Mouse (Mus musculus) lung, embryonic 15.5 days (tissue): ENCODE measurements around the gene Tdrd3. TPM values are rescaled to one million over a fixed set of nuclear protein-coding genes. Genes with fewer than 3 reads are reported as not detected.

ENCODE experiments used
- ATAC-seq: fragments of 200-750 bp; cut with Nextera tagmentation; 2 replicates; pipeline ENCODE4 v1.8.0; 2017; ENCODE audit warnings: moderate number of reproducible peaks, borderline replicate concordance; ENCODE audit not compliant: low FRiP score, low TSS enrichment; ENCODE audit errors: extremely low read depth
- H3K27ac ChIP-seq: fragments of 300-500 bp; sonication (generic); 2 replicates; pipeline ENCODE4 v1.5.1; 2015; ENCODE audit warnings: moderate library complexity, mild to moderate bottlenecking, inconsistent platforms
- H3K27me3 ChIP-seq: fragments of 300-500 bp; sonication (generic); 2 replicates; pipeline ENCODE4 v1.6.1; 2015; ENCODE audit warnings: inconsistent platforms
- H3K36me3 ChIP-seq: fragments of 300-500 bp; sonication (generic); 2 replicates; pipeline ENCODE4 v1.6.1; 2015; ENCODE audit warnings: inconsistent platforms
- H3K4me1 ChIP-seq: fragments of 300-500 bp; sonication (generic); 2 replicates; pipeline ENCODE4 v1.6.1; 2015; ENCODE audit warnings: inconsistent platforms
- H3K4me2 ChIP-seq: fragments of 300-500 bp; sonication (generic); 2 replicates; pipeline ENCODE4 v1.6.1; 2015; ENCODE audit warnings: inconsistent platforms, mild to moderate bottlenecking, moderate library complexity
- H3K4me3 ChIP-seq: fragments of 300-500 bp; sonication (generic); 2 replicates; pipeline ENCODE4 v1.5.1; 2015; ENCODE audit warnings: mild to moderate bottlenecking, inconsistent platforms
- H3K9ac ChIP-seq: fragments of 300-500 bp; sonication (generic); 2 replicates; pipeline ENCODE4 v1.6.1; 2015; ENCODE audit warnings: inconsistent platforms
- H3K9me3 ChIP-seq: fragments of 300-500 bp; sonication (generic); 2 replicates; pipeline ENCODE4 v1.6.1; 2016; ENCODE audit warnings: inconsistent platforms
- WGBS: fragments of 180-500 bp; shearing (Covaris S2); methylation state at CpG from one replicate; pipeline ENCODE4 v1.1.7; 2015; 5-methylcytosine and 5-hydroxymethylcytosine counted together
- polyA plus RNA-seq: library from polyadenylated mRNA; unstranded; fragments of >200 nt; fragmentation: Nextera tagmentation; extraction: Ambion mirVana; gene quantifications from 2 replicates; pipeline ENCODE4 v1.2.1, GENCODE M21; 2015

Gene Tdrd3
- polyA plus RNA-seq, 1 experiment from 2014 or later = 29.2 TPM

- no peak overlapping the region for H3K4me2 ChIP-seq
- no peak overlapping the region for H3K4me3 ChIP-seq
- H3K27ac ChIP-seq = no peak overlapping the region
- H3K4me1 ChIP-seq = peaks cover 19% of the 10 kb centered on the region
- H3K9me3 ChIP-seq = no peaks in the 10 kb centered on the region
- H3K36me3 ChIP-seq = peaks cover 3% of the 10 kb centered on the region; the same call in 1 of the 2 replicates
- 87% methylated on average over 3 of the region's 3 CpGs for WGBS
- H3K27me3 ChIP-seq = no peaks in the 10 kb centered on the region
- no peak overlapping the region for H3K9ac ChIP-seq
- ATAC-seq = no peak
Measured at GRCm38 (mm10) chr14:87422432-87422831, 6.0 kb downstream of the Tdrd3 start.

- ATAC-seq = no peak
- Histone ChIP-seq H3K9me3 (no peaks in the 10 kb centered on the region), H3K36me3 (no peaks in the 10 kb centered on the region), H3K9ac (no peak overlapping the region), H3K27me3 (no peaks in the 10 kb centered on the region), H3K4me3 (no peak overlapping the region), H3K27ac (no peak overlapping the region), H3K4me1 (peaks cover 5% of the 10 kb centered on the region), H3K4me2 (no peak overlapping the region)
- 47% methylated on average over 7 of the region's 7 CpGs for WGBS
Measured at GRCm38 (mm10) chr14:87426297-87426922, 10.0 kb downstream of the Tdrd3 start.

DNA sequence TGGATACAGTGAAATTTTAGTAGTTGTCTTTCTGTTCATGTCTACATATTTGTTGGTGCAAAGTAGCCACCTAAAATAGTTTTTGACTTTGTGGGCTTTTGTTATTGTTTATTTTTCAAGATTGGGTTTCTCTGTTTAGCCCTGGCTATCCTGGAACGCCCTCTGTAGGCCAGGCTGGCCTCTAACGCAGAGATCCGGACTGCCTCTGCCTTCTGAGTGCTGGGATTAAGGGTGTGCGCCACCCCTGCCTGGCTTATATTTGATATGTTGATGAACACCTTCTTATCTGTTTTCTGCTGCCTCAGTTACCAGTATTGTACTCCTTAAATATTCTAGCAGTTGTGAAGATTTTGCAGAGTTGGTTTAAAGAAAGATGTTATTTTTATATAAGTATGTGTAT is 10.6 kb downstream of the Tdrd3 start:
- Histone ChIP-seq H3K9me3 (no peaks in the 10 kb centered on the region), H3K27ac (no peak overlapping the region), H3K27me3 (no peaks in the 10 kb centered on the region), H3K36me3 (no peaks in the 10 kb centered on the region), H3K9ac (no peak overlapping the region), H3K4me3 (no peak overlapping the region), H3K4me2 (no peak overlapping the region), H3K4me1 (peaks cover 5% of the 10 kb centered on the region)
- ATAC-seq = no peak
- WGBS = 90% methylated on average over 4 of the region's 4 CpGs

- Histone ChIP-seq H3K4me1 (peaks cover 5% of the 10 kb centered on the region), H3K27ac (no peak overlapping the region), H3K9ac (no peak overlapping the region), H3K36me3 (no peaks in the 10 kb centered on the region), H3K4me3 (no peak overlapping the region), H3K27me3 (no peaks in the 10 kb centered on the region), H3K9me3 (no peaks in the 10 kb centered on the region), H3K4me2 (no peak overlapping the region)
- ATAC-seq = no peak
- WGBS = 88% methylated on average over 5 of the region's 5 CpGs
Measured at GRCm38 (mm10) chr14:87427659-87428289, 11.3 kb downstream of the Tdrd3 start.

- no peak overlapping the region for H3K27ac ChIP-seq
- no peak for ATAC-seq
- H3K9me3 ChIP-seq = no peaks in the 10 kb centered on the region
- H3K4me3 ChIP-seq = no peak overlapping the region
- H3K4me1 ChIP-seq = 0 out of 2 replicates have a peak, but pooled peaks cover 2% of the 10 kb centered on the region
- no peak overlapping the region for H3K9ac ChIP-seq
- WGBS = 67% methylated on average over 5 of the region's 5 CpGs
- H3K4me2 ChIP-seq = no peak overlapping the region
- H3K36me3 ChIP-seq = peaks cover 7% of the 10 kb centered on the region; the same call in 1 of the 2 replicates
- no peaks in the 10 kb centered on the region for H3K27me3 ChIP-seq
Measured at GRCm38 (mm10) chr14:87433390-87433915, 17.0 kb downstream of the Tdrd3 start.

DNA sequence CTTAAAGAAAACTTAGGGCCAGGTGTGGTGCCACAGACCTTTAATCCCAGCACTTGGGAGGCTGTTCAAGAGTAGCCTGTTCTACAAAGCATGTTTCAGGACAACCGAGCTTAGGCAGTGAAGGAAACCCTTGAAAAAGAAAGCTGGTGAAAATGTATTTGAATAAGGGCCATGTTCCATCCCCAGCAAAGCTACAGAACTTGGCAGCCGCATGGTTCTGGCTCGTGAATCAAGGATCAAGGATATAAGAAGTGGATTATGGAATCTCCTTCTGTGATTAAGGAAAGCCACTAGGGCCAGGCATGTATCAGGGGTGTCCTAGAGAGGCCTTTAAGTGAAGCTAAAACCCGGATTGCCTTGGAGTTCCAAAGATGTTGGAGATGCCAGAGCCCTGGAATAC is 18.9 kb downstream of the Tdrd3 start:
- H3K9me3 ChIP-seq = no peaks in the 10 kb centered on the region
- ATAC-seq = no peak
- no peak overlapping the region for H3K4me2 ChIP-seq
- H3K36me3 ChIP-seq = peaks cover 7% of the 10 kb centered on the region; the same call in 1 of the 2 replicates
- no peaks in the 10 kb centered on the region for H3K27me3 ChIP-seq
- WGBS = 79% methylated on average over 4 of the region's 4 CpGs
- H3K27ac ChIP-seq = no peak overlapping the region
- no peak overlapping the region for H3K4me3 ChIP-seq
- 0 out of 2 replicates have a peak, but pooled peaks cover 3% of the 10 kb centered on the region for H3K4me1 ChIP-seq
- no peak overlapping the region for H3K9ac ChIP-seq

GRCm38 (mm10) chr14:87439721-87440120 is 23.3 kb downstream of the Tdrd3 start:
- Histone ChIP-seq H3K4me3 (no peak overlapping the region), H3K9me3 (no peaks in the 10 kb centered on the region), H3K27ac (no peak overlapping the region), H3K36me3 (peaks cover 7% of the 10 kb centered on the region; the same call in 1 of the 2 replicates), H3K4me2 (no peak overlapping the region), H3K4me1 (0 out of 2 replicates have a peak, but pooled peaks cover 3% of the 10 kb centered on the region), H3K27me3 (no peaks in the 10 kb centered on the region), H3K9ac (no peak overlapping the region)
- WGBS = 6% methylated on average over 2 of the region's 2 CpGs
- peak; percentile 39; the same call in 1 of the 2 replicates for ATAC-seq

DNA sequence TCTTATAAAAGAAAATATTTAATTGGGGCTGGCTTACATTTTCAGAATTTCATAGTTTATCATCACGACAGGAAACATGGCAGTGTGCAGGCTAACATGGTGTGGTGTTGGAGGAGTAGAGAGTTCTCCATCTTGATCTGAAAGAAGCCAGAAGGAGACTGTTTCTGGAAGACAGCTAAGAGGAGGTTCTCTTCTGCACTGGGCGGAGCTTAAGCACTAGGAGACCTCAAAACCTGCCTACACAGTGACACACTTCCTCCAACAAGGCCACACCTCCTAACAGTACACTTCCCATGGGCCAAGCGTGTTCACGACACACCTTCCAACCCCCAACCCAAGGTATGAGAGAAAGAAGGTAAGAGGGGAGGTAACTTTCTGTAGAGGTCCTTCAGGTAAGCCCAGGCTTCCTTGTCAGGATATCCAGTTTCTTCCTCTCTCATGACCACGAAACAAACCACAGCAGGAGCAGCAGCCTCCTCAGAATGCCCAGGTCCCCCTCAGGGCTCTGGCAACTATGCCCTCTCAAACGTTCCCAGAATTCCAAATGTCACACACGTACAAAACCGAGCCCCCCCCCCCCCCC is 30.0 kb downstream of the Tdrd3 start:
- Histone ChIP-seq H3K4me2 (no peak overlapping the region), H3K4me1 (no peaks in the 10 kb centered on the region), H3K9ac (no peak overlapping the region), H3K9me3 (no peaks in the 10 kb centered on the region), H3K27me3 (no peaks in the 10 kb centered on the region), H3K27ac (no peak overlapping the region), H3K4me3 (no peak overlapping the region), H3K36me3 (peaks cover 3% of the 10 kb centered on the region; the same call in 1 of the 2 replicates)
- WGBS = 73% methylated on average over 8 of the region's 8 CpGs
- ATAC-seq = no peak

DNA sequence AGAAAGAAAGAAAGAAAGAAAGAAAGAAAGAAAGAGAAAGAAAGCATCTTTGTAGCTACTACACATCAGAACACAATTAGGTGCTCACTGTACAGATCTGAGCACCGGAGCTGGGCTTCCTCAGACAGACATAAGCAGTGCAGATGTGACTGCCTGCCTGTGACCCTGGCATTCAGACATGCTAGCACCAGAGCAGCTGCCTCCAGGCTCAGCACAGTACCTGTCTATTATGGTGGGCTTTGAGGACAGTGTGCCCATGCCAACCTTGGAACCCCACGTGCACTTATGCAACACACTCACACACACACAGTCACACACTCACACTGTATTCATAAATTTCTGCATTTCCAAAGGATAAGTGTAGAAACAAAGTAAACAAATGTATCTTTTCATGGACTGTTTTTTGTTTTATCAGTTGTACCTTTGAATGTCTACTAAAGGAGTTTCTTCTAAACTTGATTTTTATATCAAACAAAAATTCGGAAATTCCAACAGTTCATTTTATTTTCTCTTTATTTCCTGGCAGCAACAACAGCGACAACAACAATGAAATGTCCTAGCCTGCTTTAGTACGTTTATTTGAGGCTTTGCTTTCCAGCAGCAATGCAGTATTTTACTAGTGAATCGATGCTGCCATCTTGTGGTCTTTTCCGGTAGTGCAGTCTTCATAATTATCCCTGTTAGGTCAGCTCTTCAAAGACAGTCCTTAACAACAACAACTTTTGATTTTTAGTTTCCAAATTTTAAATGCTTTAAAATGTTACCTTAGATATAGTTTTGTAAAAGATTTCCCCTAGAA is 35.4 kb downstream of the Tdrd3 start:
- ATAC-seq = peak; percentile 78
- peaks cover 4% of the 10 kb centered on the region; the same call in 1 of the 2 replicates for H3K4me1 ChIP-seq
- H3K4me2 ChIP-seq = no peak overlapping the region
- no peaks in the 10 kb centered on the region for H3K27me3 ChIP-seq
- H3K9me3 ChIP-seq = no peaks in the 10 kb centered on the region
- H3K4me3 ChIP-seq = no peak overlapping the region
- WGBS = 6% methylated on average over 7 of the region's 7 CpGs
- no peak overlapping the region for H3K27ac ChIP-seq
- no peak overlapping the region for H3K9ac ChIP-seq
- H3K36me3 ChIP-seq = no peaks in the 10 kb centered on the region

GRCm38 (mm10) chr14:87455630-87456175 is 39.3 kb downstream of the Tdrd3 start:
- H3K27ac ChIP-seq = no peak overlapping the region
- H3K9me3 ChIP-seq = no peaks in the 10 kb centered on the region
- H3K4me3 ChIP-seq = no peak overlapping the region
- H3K4me1 ChIP-seq = peaks cover 4% of the 10 kb centered on the region; the same call in 1 of the 2 replicates
- no peaks in the 10 kb centered on the region for H3K27me3 ChIP-seq
- no peak overlapping the region for H3K9ac ChIP-seq
- H3K36me3 ChIP-seq = no peaks in the 10 kb centered on the region
- 82% methylated on average over 5 of the region's 5 CpGs for WGBS
- no peak overlapping the region for H3K4me2 ChIP-seq
- ATAC-seq = no peak

- Histone ChIP-seq H3K9ac (no peak overlapping the region), H3K4me1 (no peaks in the 10 kb centered on the region), H3K27ac (no peak overlapping the region), H3K9me3 (no peaks in the 10 kb centered on the region), H3K36me3 (no peaks in the 10 kb centered on the region), H3K4me2 (no peak overlapping the region), H3K27me3 (no peaks in the 10 kb centered on the region), H3K4me3 (no peak overlapping the region)
- no peak for ATAC-seq
- WGBS = 68% methylated on average over 1 of the region's 1 CpGs
Measured at GRCm38 (mm10) chr14:87459777-87460176, 43.3 kb downstream of the Tdrd3 start.
